Mouse (Mus musculus) MEL (cell line): ENCODE data around the gene Phgdh.

Experiments used
- CHD1 ChIP-seq: IDR thresholded peaks from 2 replicates; pipeline ENCODE4 v1.6.1; 2012; ENCODE audit warnings: low read depth, mild to moderate bottlenecking, inconsistent platforms, low read length, improper control_type of control experiment
- CHD2 ChIP-seq: IDR thresholded peaks from 2 replicates; pipeline ENCODE4 v1.6.1; 2011; ENCODE audit warnings: low read length, improper control_type of control experiment
- CTCF ChIP-seq, 3 experiments: IDR thresholded peaks in 2 of 3; conservative IDR thresholded peaks in 1 of 3; 2 replicates each; pipeline ENCODE4 v1.5.1; 2011 to 2012; ENCODE audit warnings: low read length in 3 of 3, low read depth in 2 of 3, mild to moderate bottlenecking in 2 of 3, improper control_type of control experiment in 1 of 3, inconsistent platforms in 1 of 3, mixed read lengths in 1 of 3, moderate library complexity in 1 of 3; ENCODE audit not compliant: control insufficient read depth in 1 of 3, insufficient read depth in 1 of 3, poor library complexity in 1 of 3, severe bottlenecking in 1 of 3
- GABPA ChIP-seq: IDR thresholded peaks from 2 replicates; pipeline ENCODE4 v1.6.1; 2012; ENCODE audit warnings: low read depth, mild to moderate bottlenecking, inconsistent platforms, low read length, improper control_type of control experiment, moderate library complexity
- MAFK ChIP-seq: IDR thresholded peaks from 2 replicates; pipeline ENCODE4 v1.6.1; 2011; ENCODE audit warnings: low read depth, mild to moderate bottlenecking, low read length, improper control_type of control experiment, borderline replicate concordance
- MAX ChIP-seq: IDR thresholded peaks from 2 replicates; pipeline ENCODE4 v1.6.1; 2011; ENCODE audit warnings: low read length, improper control_type of control experiment
- MYC ChIP-seq: IDR thresholded peaks from 2 replicates; pipeline ENCODE4 v1.6.1; 2011; ENCODE audit warnings: low read depth, mild to moderate bottlenecking, low read length, improper control_type of control experiment, moderate library complexity
- POLR2AphosphoS2 ChIP-seq: IDR thresholded peaks from 2 replicates; pipeline ENCODE4 v1.6.1; 2011; ENCODE audit warnings: low read length, improper control_type of control experiment
- TBP ChIP-seq: IDR thresholded peaks from 2 replicates; pipeline ENCODE4 v1.8.0; 2011; ENCODE audit warnings: low read depth, low read length, improper control_type of control experiment
- UBTF ChIP-seq: IDR thresholded peaks from 2 replicates; pipeline ENCODE4 v1.6.1; 2012; ENCODE audit warnings: low read depth, mild to moderate bottlenecking, inconsistent platforms, low read length, improper control_type of control experiment, moderate library complexity, borderline replicate concordance; ENCODE audit not compliant: insufficient read depth
- ZKSCAN1 ChIP-seq: IDR thresholded peaks from 2 replicates; pipeline ENCODE4 v1.6.1; 2012; ENCODE audit warnings: low read depth, mild to moderate bottlenecking, inconsistent platforms, low read length, improper control_type of control experiment, moderate library complexity

- no peak for TF ChIP-seq TBP
- TF ChIP-seq MYC = peak; percentile 86
- peak; percentile 75; the same call in 1 of the 2 replicates for TF ChIP-seq MAX
- no peak for TF ChIP-seq CHD1
- no peak for TF ChIP-seq GABPA
- no peak for TF ChIP-seq CTCF (IDR thresholded peaks at IDR 0.05 in 2 of 3, conservative IDR thresholded peaks at IDR 0.05 in 1 of 3; ENCODE audit: control insufficient read depth in 1 of 3, insufficient read depth in 1 of 3, low read depth in 2 of 3, low read length in 3 of 3, poor library complexity in 1 of 3, severe bottlenecking in 1 of 3)
- no peak; the same call in 1 of the 2 replicates for TF ChIP-seq CHD2
- TF ChIP-seq UBTF = no peak
- no peak for TF ChIP-seq POLR2AphosphoS2
- no peak for TF ChIP-seq MAFK
- no peak for TF ChIP-seq ZKSCAN1
Measured at GRCm38 (mm10) chr3:98343235-98343634, 3.4 kb upstream of the Phgdh start.
